Mouse (Mus musculus) liver, embryonic 13.5 days (tissue): Measurements from ENCODE around the gene Tmem108. TPM values are rescaled to one million over a fixed set of nuclear protein-coding genes. Genes with fewer than 3 reads are reported as not detected.

ENCODE experiments used
- ATAC-seq: fragments of 200-750 bp; cut with Nextera tagmentation; 2 replicates; pipeline ENCODE4 v1.8.0; 2017; ENCODE audit warnings: low read depth, mild to moderate bottlenecking, moderate number of reproducible peaks, moderate library complexity
- DNase-seq: peaks from one replicate; pipeline ENCODE4 v3.0.0; 2022
- H3K27ac ChIP-seq: fragments of 300-500 bp; sonication (generic); 2 replicates; pipeline ENCODE4 v1.5.1; 2015; ENCODE audit warnings: moderate library complexity, mild to moderate bottlenecking, inconsistent platforms
- H3K27me3 ChIP-seq: fragments of 300-500 bp; sonication (generic); 2 replicates; pipeline ENCODE4 v1.6.1; 2015; ENCODE audit warnings: mild to moderate bottlenecking, inconsistent platforms
- H3K36me3 ChIP-seq: fragments of 300-500 bp; sonication (generic); 2 replicates; pipeline ENCODE4 v1.6.1; 2015; ENCODE audit warnings: mild to moderate bottlenecking, inconsistent platforms
- H3K4me1 ChIP-seq: fragments of 300-500 bp; sonication (generic); replicated peaks from 2 replicates; pipeline ENCODE4 v1.6.1; 2015; ENCODE audit warnings: inconsistent platforms
- H3K4me2 ChIP-seq: fragments of 300-500 bp; sonication (generic); 2 replicates; pipeline ENCODE4 v1.6.1; 2015; ENCODE audit warnings: inconsistent platforms, mild to moderate bottlenecking, moderate library complexity
- H3K4me3 ChIP-seq: fragments of 300-500 bp; sonication (generic); replicated peaks from 2 replicates; pipeline ENCODE4 v1.5.1; 2015; ENCODE audit warnings: mild to moderate bottlenecking, inconsistent platforms
- H3K9ac ChIP-seq: fragments of 300-500 bp; sonication (generic); 2 replicates; pipeline ENCODE4 v1.6.1; 2015; ENCODE audit warnings: mild to moderate bottlenecking, inconsistent platforms
- H3K9me3 ChIP-seq: fragments of 300-500 bp; sonication (generic); replicated peaks from 2 replicates; pipeline ENCODE4 v1.6.1; 2016; ENCODE audit warnings: inconsistent platforms
- WGBS: fragments of 180-500 bp; shearing (Covaris S2); methylation state at CpG from one replicate; pipeline ENCODE4 v1.1.7; 2015; ENCODE audit not compliant: insufficient replicate concordance; 5-methylcytosine and 5-hydroxymethylcytosine counted together
- polyA plus RNA-seq: library from polyadenylated mRNA; unstranded; fragments of >200 nt; fragmentation: Nextera tagmentation; extraction: Ambion mirVana; gene quantifications from 2 replicates; pipeline ENCODE4 v1.2.1, GENCODE M21; 2015

The Tmem108 gene
- polyA plus RNA-seq, 1 experiment from 2014 or later = 1.5 TPM

- no peaks in the 10 kb centered on the region for H3K4me1 ChIP-seq
- DNase-seq (no peak), ATAC-seq (no peak)
- no peaks in the 10 kb centered on the region for H3K36me3 ChIP-seq
- no peak overlapping the region for H3K9ac ChIP-seq
- H3K4me2 ChIP-seq = no peak overlapping the region
- no peak overlapping the region for H3K4me3 ChIP-seq
- no peak overlapping the region for H3K27ac ChIP-seq
- 51% methylated on average over 1 of the region's 1 CpGs for WGBS
- H3K9me3 ChIP-seq = no peaks in the 10 kb centered on the region
- no peaks in the 10 kb centered on the region for H3K27me3 ChIP-seq
These were observed 199.6 kb downstream of the Tmem108 start for GRCm38 (mm10) chr9:103562063-103562462.

- no peak for ATAC-seq
These were observed 202.9 kb downstream of the Tmem108 start for GRCm38 (mm10) chr9:103558741-103559140.

GRCm38 (mm10) chr9:103558240-103558639 lies 203.4 kb downstream of the Tmem108 start:
- WGBS = 62% methylated on average over 7 of the region's 7 CpGs
- H3K4me3 ChIP-seq = no peak overlapping the region
- ATAC-seq (no peak), DNase-seq (no peak)
- H3K36me3 ChIP-seq = no peaks in the 10 kb centered on the region
- H3K9me3 ChIP-seq = no peaks in the 10 kb centered on the region
- no peaks in the 10 kb centered on the region for H3K4me1 ChIP-seq
- no peak overlapping the region for H3K9ac ChIP-seq
- H3K27ac ChIP-seq = no peak overlapping the region
- no peaks in the 10 kb centered on the region for H3K27me3 ChIP-seq
- H3K4me2 ChIP-seq = no peak overlapping the region

More at GRCm38 (mm10) chr9:103558741-103559140, 202.9 kb downstream of the Tmem108 start:
- Histone ChIP-seq H3K27ac (no peak overlapping the region), H3K4me3 (no peak overlapping the region), H3K9ac (no peak overlapping the region), H3K4me2 (no peak overlapping the region), H3K4me1 (no peaks in the 10 kb centered on the region), H3K36me3 (no peaks in the 10 kb centered on the region), H3K9me3 (no peaks in the 10 kb centered on the region), H3K27me3 (no peaks in the 10 kb centered on the region)
- 73% methylated on average over 6 of the region's 6 CpGs for WGBS
- no peak for DNase-seq

- no peak for ATAC-seq
- Histone ChIP-seq H3K4me1 (no peaks in the 10 kb centered on the region), H3K9ac (no peak overlapping the region), H3K9me3 (no peaks in the 10 kb centered on the region), H3K27ac (no peak overlapping the region), H3K36me3 (no peaks in the 10 kb centered on the region), H3K4me2 (no peak overlapping the region), H3K4me3 (no peak overlapping the region), H3K27me3 (no peaks in the 10 kb centered on the region)
- no peak for DNase-seq
- WGBS = 77% methylated on average over 15 of the region's 15 CpGs
These were observed 204.6 kb downstream of the Tmem108 start for GRCm38 (mm10) chr9:103557085-103557484.

- no peak overlapping the region for H3K4me3 ChIP-seq
- H3K9me3 ChIP-seq = no peaks in the 10 kb centered on the region
- 44% methylated on average over 6 of the region's 6 CpGs for WGBS
- no peak overlapping the region for H3K27ac ChIP-seq
- no peak for DNase-seq
- no peaks in the 10 kb centered on the region for H3K36me3 ChIP-seq
- no peaks in the 10 kb centered on the region for H3K27me3 ChIP-seq
- ATAC-seq = no peak
- H3K9ac ChIP-seq = no peak overlapping the region
- no peaks in the 10 kb centered on the region for H3K4me1 ChIP-seq
- no peak overlapping the region for H3K4me2 ChIP-seq
These were observed 206.3 kb downstream of the Tmem108 start for GRCm38 (mm10) chr9:103555334-103555733.

DNA sequence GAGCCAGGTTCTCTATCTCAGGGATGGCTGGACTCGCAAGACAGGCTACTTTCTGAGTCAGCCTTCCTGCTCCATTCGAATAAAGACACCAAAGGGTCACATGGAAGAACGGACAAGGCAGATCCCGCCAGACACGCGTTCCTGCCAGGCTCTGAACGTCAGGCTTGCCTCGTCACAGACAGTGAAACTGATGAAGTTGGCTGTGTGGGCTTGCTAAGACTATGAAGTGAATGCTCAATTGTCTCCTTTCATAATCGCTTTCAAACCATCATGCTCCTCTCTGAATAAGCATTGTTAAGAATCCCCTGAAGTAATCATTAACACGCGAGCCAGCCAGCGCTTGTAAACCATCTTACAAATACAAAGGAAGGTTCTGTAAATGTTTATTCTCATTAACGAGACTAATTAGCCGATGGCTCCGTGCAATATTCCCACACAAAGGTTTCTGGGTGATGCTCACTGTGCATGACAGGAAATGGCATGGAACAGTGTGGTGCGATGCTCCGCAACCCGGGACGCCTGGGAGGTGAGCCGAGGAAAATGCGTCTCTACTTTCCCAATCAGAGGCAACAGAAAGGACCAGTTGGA lies 210.9 kb downstream of the Tmem108 start:
- WGBS = 76% methylated on average over 21 of the region's 21 CpGs
- no peaks in the 10 kb centered on the region for H3K36me3 ChIP-seq
- no peaks in the 10 kb centered on the region for H3K9me3 ChIP-seq
- no peaks in the 10 kb centered on the region for H3K4me1 ChIP-seq
- ATAC-seq (no peak), DNase-seq (no peak)
- H3K27me3 ChIP-seq = no peaks in the 10 kb centered on the region
- H3K4me2 ChIP-seq = no peak overlapping the region
- no peak overlapping the region for H3K9ac ChIP-seq
- no peak overlapping the region for H3K27ac ChIP-seq
- no peak overlapping the region for H3K4me3 ChIP-seq

DNA sequence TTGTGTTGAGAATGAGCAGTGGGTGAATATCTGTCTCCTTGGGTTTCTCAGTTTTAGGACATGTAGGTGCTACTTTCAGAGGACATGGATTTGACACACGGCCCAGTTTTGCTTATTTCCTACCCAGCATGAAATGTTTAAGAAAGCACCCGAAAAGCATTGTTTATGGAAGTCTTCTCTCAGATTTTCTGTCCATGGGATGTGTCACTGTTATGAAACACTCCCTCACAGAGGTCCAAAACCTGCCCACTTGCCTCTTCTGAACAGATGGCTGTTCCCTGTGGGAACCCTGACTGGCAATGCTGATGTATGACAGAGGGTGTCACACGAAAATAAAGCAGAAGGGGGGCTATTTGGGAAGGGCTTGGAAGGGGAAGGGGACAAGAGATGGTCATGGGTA lies 212.5 kb downstream of the Tmem108 start:
- Histone ChIP-seq H3K27ac (no peak overlapping the region), H3K9me3 (no peaks in the 10 kb centered on the region), H3K4me3 (no peak overlapping the region), H3K27me3 (no peaks in the 10 kb centered on the region), H3K4me2 (no peak overlapping the region), H3K36me3 (no peaks in the 10 kb centered on the region), H3K9ac (no peak overlapping the region), H3K4me1 (no peaks in the 10 kb centered on the region)
- ATAC-seq (no peak), DNase-seq (no peak)
- WGBS = 57% methylated on average over 3 of the region's 3 CpGs

- no peak overlapping the region for H3K4me2 ChIP-seq
- ATAC-seq = no peak
- H3K27ac ChIP-seq = no peak overlapping the region
- no peaks in the 10 kb centered on the region for H3K27me3 ChIP-seq
- no peak overlapping the region for H3K4me3 ChIP-seq
- H3K4me1 ChIP-seq = no peaks in the 10 kb centered on the region
- no peak for DNase-seq
- H3K9me3 ChIP-seq = no peaks in the 10 kb centered on the region
- 66% methylated on average over 3 of the region's 3 CpGs for WGBS
- no peaks in the 10 kb centered on the region for H3K36me3 ChIP-seq
- H3K9ac ChIP-seq = no peak overlapping the region
These were observed 213.0 kb downstream of the Tmem108 start for GRCm38 (mm10) chr9:103548606-103549005.

DNA sequence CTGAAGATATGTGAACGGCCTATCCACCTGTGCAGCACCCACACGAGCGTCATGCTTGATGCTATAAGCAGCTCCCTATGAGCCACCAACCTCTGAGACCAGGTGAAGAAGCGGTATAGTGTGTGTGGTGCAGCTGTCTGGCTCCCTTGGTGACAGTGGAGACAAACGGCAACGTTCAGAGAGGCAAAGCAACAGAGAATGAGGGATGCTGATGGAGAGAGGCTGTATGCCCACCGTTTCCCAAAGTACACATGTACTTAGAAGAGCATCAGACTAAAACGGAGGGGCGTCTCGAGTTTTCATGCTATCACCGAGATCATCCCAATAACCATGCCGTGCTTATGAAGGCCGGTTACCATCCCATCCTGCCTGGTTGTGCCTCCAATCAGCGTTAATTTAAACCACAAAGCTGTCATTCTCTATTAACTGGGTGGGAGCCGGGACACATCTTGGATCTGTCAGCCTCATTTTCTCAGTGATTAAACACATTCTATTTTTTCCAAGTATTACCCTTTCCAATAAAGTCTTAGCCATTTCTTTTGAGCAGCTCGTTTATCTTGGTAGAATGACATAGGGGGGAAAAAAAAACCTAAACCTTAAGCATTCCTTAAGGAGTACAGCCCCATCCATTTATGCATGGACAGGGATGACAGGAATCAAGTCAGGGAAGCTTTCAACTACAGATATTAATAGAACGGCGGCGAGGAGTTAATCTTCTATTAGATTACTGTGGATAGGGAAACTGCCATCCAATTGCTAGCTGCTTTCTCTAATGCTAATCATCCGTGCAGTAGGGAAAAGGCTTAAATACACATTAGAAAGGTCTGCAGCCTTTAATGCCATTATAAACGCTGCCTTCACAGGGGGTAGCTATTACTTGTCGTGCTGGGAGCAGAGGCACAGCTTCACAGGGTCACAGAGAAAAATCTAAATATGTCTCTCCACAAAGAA lies 214.7 kb downstream of the Tmem108 start:
- Histone ChIP-seq H3K9me3 (no peaks in the 10 kb centered on the region), H3K27me3 (no peaks in the 10 kb centered on the region), H3K9ac (no peak overlapping the region), H3K27ac (no peak overlapping the region), H3K4me3 (no peak overlapping the region), H3K4me1 (no peaks in the 10 kb centered on the region), H3K36me3 (no peaks in the 10 kb centered on the region), H3K4me2 (no peak overlapping the region)
- 69% methylated on average over 22 of the region's 22 CpGs for whole genome bisulfite sequencing
- DNase-seq (no peak), ATAC-seq (no peak)

GRCm38 (mm10) chr9:103545729-103546128 lies 215.9 kb downstream of the Tmem108 start:
- Histone ChIP-seq H3K36me3 (no peaks in the 10 kb centered on the region), H3K4me2 (no peak overlapping the region), H3K27me3 (no peaks in the 10 kb centered on the region), H3K4me1 (no peaks in the 10 kb centered on the region), H3K4me3 (no peak overlapping the region), H3K9me3 (no peaks in the 10 kb centered on the region), H3K27ac (no peak overlapping the region), H3K9ac (no peak overlapping the region)
- 63% methylated on average over 4 of the region's 4 CpGs for WGBS
- ATAC-seq (no peak), DNase-seq (no peak)

DNA sequence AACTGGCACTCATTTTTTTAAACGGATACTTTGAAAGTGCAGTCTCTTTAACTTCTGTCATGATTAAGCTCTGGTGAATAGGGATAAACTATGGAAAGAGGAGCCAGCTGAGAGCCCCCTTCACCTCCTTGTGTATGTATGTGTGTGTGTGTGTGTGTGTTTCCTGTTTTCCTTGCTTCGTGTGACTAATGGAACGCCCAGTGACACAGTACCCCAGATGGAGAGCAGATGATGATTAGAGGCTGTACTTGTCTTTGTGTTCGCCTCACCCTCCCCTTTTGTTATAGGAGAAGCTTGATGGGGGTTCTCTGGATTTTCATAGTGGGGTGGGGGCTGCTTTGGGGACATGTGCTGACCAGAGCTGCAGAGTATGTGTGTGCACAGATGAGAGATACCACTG lies 216.4 kb downstream of the Tmem108 start:
- Histone ChIP-seq H3K4me3 (no peak overlapping the region), H3K4me1 (no peaks in the 10 kb centered on the region), H3K9ac (no peak overlapping the region), H3K9me3 (no peaks in the 10 kb centered on the region), H3K27me3 (no peaks in the 10 kb centered on the region), H3K36me3 (no peaks in the 10 kb centered on the region), H3K4me2 (no peak overlapping the region), H3K27ac (no peak overlapping the region)
- DNase-seq = no peak
- no peak for ATAC-seq
- WGBS = 42% methylated on average over 4 of the region's 4 CpGs

DNA sequence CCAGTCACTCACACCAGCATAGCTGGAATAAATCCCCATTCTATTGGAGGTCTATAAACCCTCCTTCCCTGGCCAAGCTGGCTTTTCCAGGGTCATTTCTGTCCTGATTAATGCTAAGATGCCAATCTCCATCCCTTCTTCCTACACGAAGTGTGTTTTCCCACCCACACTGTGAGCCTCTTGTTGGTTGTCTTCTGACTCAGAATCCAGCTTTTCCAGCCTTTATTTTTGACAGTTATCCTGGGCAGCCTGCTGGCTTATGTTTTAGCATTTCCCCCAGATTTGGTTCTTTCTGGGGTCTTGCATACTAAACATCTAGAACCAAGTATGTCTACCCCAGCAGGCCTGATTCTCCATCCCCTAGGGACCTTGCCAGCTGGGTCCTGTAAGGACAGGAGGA lies 217.0 kb downstream of the Tmem108 start:
- Histone ChIP-seq H3K9ac (no peak overlapping the region), H3K4me1 (no peaks in the 10 kb centered on the region), H3K27ac (no peak overlapping the region), H3K36me3 (no peaks in the 10 kb centered on the region), H3K4me3 (no peak overlapping the region), H3K9me3 (no peaks in the 10 kb centered on the region), H3K27me3 (no peaks in the 10 kb centered on the region), H3K4me2 (no peak overlapping the region)
- ATAC-seq (no peak), DNase-seq (no peak)
- WGBS = 33% methylated on average over 1 of the region's 1 CpGs
